Mouse (Mus musculus): Measurements from ENCODE around the gene Ptprn2.

DNA sequence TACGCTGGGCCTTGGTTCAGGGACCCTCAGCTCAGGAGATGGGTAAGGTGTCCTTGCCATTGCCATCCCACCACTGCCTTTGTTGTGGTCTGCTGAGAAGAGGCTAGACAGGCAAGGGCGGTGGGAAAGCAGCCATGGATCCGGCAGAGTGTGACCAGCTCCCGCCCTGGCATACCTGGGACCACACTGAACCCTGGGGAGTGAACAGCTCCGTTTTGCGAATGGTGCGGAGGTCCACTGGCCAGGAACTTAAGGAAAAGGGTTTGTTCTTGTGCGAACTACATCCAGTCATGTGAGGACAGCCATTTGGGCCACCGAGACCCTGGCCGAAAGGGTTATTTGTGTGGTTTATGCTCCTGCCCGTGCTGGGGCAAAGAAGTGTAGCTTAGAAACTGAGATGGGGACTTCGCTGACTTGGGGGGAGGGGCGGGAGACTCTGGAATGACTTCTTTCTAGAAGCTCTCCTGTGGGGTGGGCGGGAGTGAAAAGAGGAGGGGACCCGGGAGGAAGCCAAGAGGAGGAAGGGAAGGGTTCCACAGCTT is 674.2 kb downstream of the Ptprn2 start:
- TF ChIP-seq POLR2A (IDR thresholded peaks at IDR 0.05; ENCODE audit: insufficient read length, low read depth) (no peak), POLR2AphosphoS2 (IDR thresholded peaks at IDR 0.05; ENCODE audit: insufficient read length, low read depth) (no peak), MYOD1 (IDR thresholded peaks at IDR 0.05; ENCODE audit: control insufficient read depth in 1 of 3, insufficient read length in 2 of 3, low read depth in 2 of 3) (no peak), USF1 (IDR thresholded peaks at IDR 0.05; ENCODE audit: low read depth) (no peak), TCF3 (IDR thresholded peaks at IDR 0.05; ENCODE audit: insufficient read length, low read depth) (no peak), CEBPB (IDR thresholded peaks at IDR 0.05; ENCODE audit: insufficient read depth, poor library complexity, severe bottlenecking) (no peak), SRF (IDR thresholded peaks at IDR 0.05; ENCODE audit: control insufficient read depth, insufficient read length, low read depth) (no peak)
